Mouse (Mus musculus) C2C12 (cell line): ENCODE results near the gene Ncoa1. TPM values are rescaled to one million over a fixed set of nuclear protein-coding genes. Genes with fewer than 3 reads are reported as not detected.
"Not testable (repeated sequence)": the region's sequence is repeated elsewhere in the genome, so short reads cannot be mapped to it uniquely, and the experiment has no call there.

ENCODE experiments used
- H3K27me3 ChIP-seq: one replicate; pipeline ENCODE4 v1.6.1; 2011; ENCODE audit not compliant: control insufficient read depth, insufficient read depth, insufficient read length
- H3K36me3 ChIP-seq: one replicate; pipeline ENCODE4 v1.6.1; 2011; ENCODE audit not compliant: control insufficient read depth, insufficient read depth
- H3K4me3 ChIP-seq: one replicate; pipeline ENCODE4 v1.5.1; 2011; ENCODE audit warnings: mild to moderate bottlenecking, control low read depth; ENCODE audit not compliant: poor library complexity, insufficient read depth, severe bottlenecking
- H3K79me2 ChIP-seq: one replicate; pipeline ENCODE4 v1.6.1; 2011; ENCODE audit not compliant: control insufficient read depth, insufficient read depth
- H3K79me3 ChIP-seq: one replicate; pipeline ENCODE4 v1.6.1; 2011; ENCODE audit warnings: low read depth, control low read depth
- H3ac ChIP-seq: one replicate; pipeline ENCODE3; 2011; ENCODE audit warnings: low read depth; ENCODE audit not compliant: control insufficient read depth, insufficient read length
- CEBPB ChIP-seq: IDR thresholded peaks from one replicate; pipeline ENCODE4 v1.6.1; 2011; ENCODE audit warnings: low read depth, mild to moderate bottlenecking, control low read depth, moderate library complexity
- CTCF ChIP-seq: IDR thresholded peaks from one replicate; pipeline ENCODE4 v1.5.1; 2011; ENCODE audit not compliant: control insufficient read depth, insufficient read depth, insufficient read length
- FOSL1 ChIP-seq: IDR thresholded peaks from one replicate; pipeline ENCODE4 v1.8.0; 2011; ENCODE audit warnings: mild to moderate bottlenecking, low read length; ENCODE audit not compliant: poor library complexity, insufficient read depth, severe bottlenecking
- MAX ChIP-seq: IDR thresholded peaks from one replicate; pipeline ENCODE4 v1.6.1; 2011; ENCODE audit warnings: mild to moderate bottlenecking, control low read depth
- MYOD1 ChIP-seq: IDR thresholded peaks from one replicate; pipeline ENCODE4 v1.6.1; 2011; ENCODE audit warnings: low read depth; ENCODE audit not compliant: control insufficient read depth, insufficient read length
- MYOG ChIP-seq: IDR thresholded peaks from one replicate; pipeline ENCODE4 v1.6.1; 2011; ENCODE audit not compliant: control insufficient read depth, insufficient read length; ENCODE audit errors: extremely low read depth
- USF1 ChIP-seq: IDR thresholded peaks from one replicate; pipeline ENCODE4 v1.6.1; 2011; ENCODE audit warnings: low read depth, mild to moderate bottlenecking, control low read depth, moderate library complexity
- polyA plus RNA-seq: library from polyadenylated mRNA; unstranded; fragments of >200 nt; fragmentation: generic; extraction: Trizol; gene quantifications from one replicate; pipeline ENCODE4 v1.2.1, GENCODE M21; 2012; ENCODE audit warnings: missing spikeins

The Ncoa1 gene
- polyA plus RNA-seq, 1 experiment: 3.4 TPM

GRCm38 (mm10) chr12:4374816-4375493 lies 102.0 kb downstream of the Ncoa1 start:
- Histone ChIP-seq H3ac (no peak overlapping the region), H3K27me3 (no peaks in the 10 kb centered on the region), H3K36me3 (no peaks in the 10 kb centered on the region), H3K79me3 (no peaks in the 10 kb centered on the region), H3K4me3 (no peak overlapping the region), H3K79me2 (no peaks in the 10 kb centered on the region)
- no peak for TF ChIP-seq MYOD1
- no peak for TF ChIP-seq USF1
- no peak for TF ChIP-seq MAX

- Histone ChIP-seq H3K27me3 (no peaks in the 10 kb centered on the region), H3ac (no peak overlapping the region), H3K79me3 (no peaks in the 10 kb centered on the region), H3K36me3 (no peaks in the 10 kb centered on the region), H3K4me3 (no peak overlapping the region), H3K79me2 (no peaks in the 10 kb centered on the region)
- TF ChIP-seq CTCF: no peak
- no peak for TF ChIP-seq USF1
- TF ChIP-seq MYOG: no peak
- no peak for TF ChIP-seq CEBPB
- no peak for TF ChIP-seq MYOD1
- TF ChIP-seq FOSL1: no peak
- TF ChIP-seq MAX: no peak
These were observed 105.6 kb downstream of the Ncoa1 start for GRCm38 (mm10) chr12:4371406-4371805.

- no peaks in the 10 kb centered on the region for H3K36me3 ChIP-seq
- H3ac ChIP-seq: no peak overlapping the region
- H3K27me3 ChIP-seq: no peaks in the 10 kb centered on the region
- TF ChIP-seq MYOG: no peak
- no peak for TF ChIP-seq MAX
- TF ChIP-seq FOSL1: no peak
- no peak for TF ChIP-seq MYOD1
- no peak for TF ChIP-seq CTCF
- no peak for TF ChIP-seq USF1
- no peak for TF ChIP-seq CEBPB
- no peaks in the 10 kb centered on the region for H3K79me3 ChIP-seq
- H3K4me3 ChIP-seq: no peak overlapping the region
- H3K79me2 ChIP-seq: no peaks in the 10 kb centered on the region
These were observed 111.0 kb downstream of the Ncoa1 start for GRCm38 (mm10) chr12:4365951-4366350.

GRCm38 (mm10) chr12:4359475-4359874 lies 117.5 kb downstream of the Ncoa1 start:
- H3ac ChIP-seq: no peak overlapping the region
- no peaks in the 10 kb centered on the region for H3K79me2 ChIP-seq
- H3K36me3 ChIP-seq: no peaks in the 10 kb centered on the region
- H3K27me3 ChIP-seq: no peaks in the 10 kb centered on the region
- no peak overlapping the region for H3K4me3 ChIP-seq
- H3K79me3 ChIP-seq: no peaks in the 10 kb centered on the region
- TF ChIP-seq MYOG: no peak
- no peak for TF ChIP-seq USF1
- TF ChIP-seq FOSL1: no peak
- no peak for TF ChIP-seq MAX
- no peak for TF ChIP-seq CTCF
- TF ChIP-seq MYOD1: no peak
- no peak for TF ChIP-seq CEBPB

- not testable (repeated sequence) for H3K36me3 ChIP-seq, H3ac ChIP-seq, H3K79me2 ChIP-seq, H3K27me3 ChIP-seq, H3K4me3 ChIP-seq, H3K79me3 ChIP-seq
These were observed 118.3 kb downstream of the Ncoa1 start for GRCm38 (mm10) chr12:4358653-4359052.

GRCm38 (mm10) chr12:4358100-4358499 lies 118.9 kb downstream of the Ncoa1 start:
- no peaks in the 10 kb centered on the region for H3K79me3 ChIP-seq
- no peaks in the 10 kb centered on the region for H3K79me2 ChIP-seq
- no peak overlapping the region for H3K4me3 ChIP-seq
- H3ac ChIP-seq: no peak overlapping the region
- no peaks in the 10 kb centered on the region for H3K36me3 ChIP-seq
- no peaks in the 10 kb centered on the region for H3K27me3 ChIP-seq
- no peak for TF ChIP-seq MAX
- TF ChIP-seq USF1: no peak
- TF ChIP-seq FOSL1: no peak
